Mouse (Mus musculus): ENCODE results near the gene Elovl1. TPM values are rescaled to one million over a fixed set of nuclear protein-coding genes. Genes with fewer than 3 reads are reported as not detected.

Gene Elovl1
- polyA plus RNA-seq, 1 experiment from 2014 or later, result 46.8 TPM

- ATAC-seq (ENCODE audit: low FRiP score), result no peak
- DNase-seq (ENCODE audit: low spot score), result no peak
- H3K36me3 ChIP-seq (ENCODE audit: control insufficient read depth, insufficient read depth, low read length), result 0 out of 2 replicates have a peak, but pooled peaks cover 2% of the 10 kb centered on the region
- H3K4me2 ChIP-seq (replicated peaks; ENCODE audit: low read depth, low read length), result no peak overlapping the region
- no peaks in the 10 kb centered on the region for H3K27me3 ChIP-seq (ENCODE audit: control insufficient read depth, insufficient read depth, low read length)
- H3K9ac ChIP-seq (ENCODE audit: low read depth, low read length), result no peak overlapping the region
- H3K4me1 ChIP-seq (replicated peaks; ENCODE audit: control insufficient read depth, insufficient read depth, low read length), result no peaks in the 10 kb centered on the region
- no peak overlapping the region for H3K4me3 ChIP-seq (ENCODE audit: low read depth, low read length)
- WGBS, result 97% methylated on average over 3 of the region's 3 CpGs
- no peaks in the 10 kb centered on the region for H3K9me3 ChIP-seq (ENCODE audit: control insufficient read depth, low read length)
- H3K27ac ChIP-seq (ENCODE audit: low read depth, low read length), result no peak overlapping the region
These were observed 6.5 kb upstream of the Elovl1 start for GRCm38 (mm10) chr4:118421384-118421783.

GRCm38 (mm10) chr4:118424541-118425160, 3.2 kb upstream of the Elovl1 start:
- H3K4me3 ChIP-seq (ENCODE audit: low read depth, low read length), result no peak overlapping the region
- H3K4me1 ChIP-seq (replicated peaks; ENCODE audit: control insufficient read depth, insufficient read depth, low read length), result peaks cover 3% of the 10 kb centered on the region; the same call in 1 of the 2 replicates
- H3K9ac ChIP-seq (ENCODE audit: low read depth, low read length), result no peak overlapping the region
- WGBS, result 87% methylated on average over 4 of the region's 4 CpGs
- H3K9me3 ChIP-seq (ENCODE audit: control insufficient read depth, low read length), result no peaks in the 10 kb centered on the region
- H3K27me3 ChIP-seq (ENCODE audit: control insufficient read depth, insufficient read depth, low read length), result no peaks in the 10 kb centered on the region
- DNase-seq (ENCODE audit: low spot score), result no peak
- no peak for ATAC-seq (ENCODE audit: low FRiP score)
- H3K36me3 ChIP-seq (ENCODE audit: control insufficient read depth, insufficient read depth, low read length), result 0 out of 2 replicates have a peak, but pooled peaks cover 2% of the 10 kb centered on the region
- no peak overlapping the region for H3K4me2 ChIP-seq (replicated peaks; ENCODE audit: low read depth, low read length)
- H3K27ac ChIP-seq (ENCODE audit: low read depth, low read length), result no peak overlapping the region

DNA sequence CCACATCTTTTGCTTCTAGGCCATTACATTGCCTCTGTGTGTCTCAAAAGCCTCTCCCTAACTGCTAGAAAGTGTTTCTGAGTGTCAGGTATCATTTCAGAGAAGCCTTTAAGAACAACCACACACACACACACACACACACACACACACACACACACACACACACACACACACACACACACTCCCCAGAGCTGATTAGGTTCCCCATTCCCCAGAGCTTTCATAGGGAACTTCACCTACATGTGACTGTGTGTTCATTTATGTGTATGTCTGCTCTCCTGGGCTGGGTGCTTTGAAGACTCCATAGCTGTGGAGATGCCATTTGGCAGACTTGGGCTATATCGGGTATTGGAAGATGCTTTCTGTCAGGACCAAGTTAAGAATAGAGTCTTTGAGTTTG, 2.5 kb upstream of the Elovl1 start:
- Histone ChIP-seq H3K4me3 (ENCODE audit: low read depth, low read length) (no peak overlapping the region), H3K9me3 (ENCODE audit: control insufficient read depth, low read length) (no peaks in the 10 kb centered on the region), H3K4me2 (replicated peaks; ENCODE audit: low read depth, low read length) (no peak overlapping the region), H3K36me3 (ENCODE audit: control insufficient read depth, insufficient read depth, low read length) (0 out of 2 replicates have a peak, but pooled peaks cover 2% of the 10 kb centered on the region), H3K27ac (ENCODE audit: low read depth, low read length) (no peak overlapping the region), H3K9ac (ENCODE audit: low read depth, low read length) (no peak overlapping the region), H3K27me3 (ENCODE audit: control insufficient read depth, insufficient read depth, low read length) (no peaks in the 10 kb centered on the region), H3K4me1 (replicated peaks; ENCODE audit: control insufficient read depth, insufficient read depth, low read length) (peaks cover 4% of the 10 kb centered on the region; the same call in 1 of the 2 replicates)
- 89% methylated on average over 1 of the region's 1 CpGs for WGBS
- ATAC-seq (ENCODE audit: low FRiP score), result no peak
- DNase-seq (ENCODE audit: low spot score), result no peak

- Histone ChIP-seq H3K27ac (ENCODE audit: low read depth, low read length) (peak overlapping the region; percentile 60), H3K27me3 (ENCODE audit: control insufficient read depth, insufficient read depth, low read length) (no peaks in the 10 kb centered on the region), H3K4me2 (replicated peaks; ENCODE audit: low read depth, low read length) (peak overlapping the region; percentile 85), H3K4me1 (replicated peaks; ENCODE audit: control insufficient read depth, insufficient read depth, low read length) (peaks cover 4% of the 10 kb centered on the region; the same call in 1 of the 2 replicates), H3K9me3 (ENCODE audit: control insufficient read depth, low read length) (no peaks in the 10 kb centered on the region), H3K36me3 (ENCODE audit: control insufficient read depth, insufficient read depth, low read length) (0 out of 2 replicates have a peak, but pooled peaks cover 2% of the 10 kb centered on the region), H3K9ac (ENCODE audit: low read depth, low read length) (peak overlapping the region; percentile 74), H3K4me3 (ENCODE audit: low read depth, low read length) (peak overlapping the region; percentile 59)
- no peak for DNase-seq (ENCODE audit: low spot score)
- no peak for ATAC-seq (ENCODE audit: low FRiP score)
- WGBS, result 3% methylated on average over 5 of the region's 5 CpGs
These were observed 502 bp upstream of the Elovl1 start for GRCm38 (mm10) chr4:118427415-118427767.

DNA sequence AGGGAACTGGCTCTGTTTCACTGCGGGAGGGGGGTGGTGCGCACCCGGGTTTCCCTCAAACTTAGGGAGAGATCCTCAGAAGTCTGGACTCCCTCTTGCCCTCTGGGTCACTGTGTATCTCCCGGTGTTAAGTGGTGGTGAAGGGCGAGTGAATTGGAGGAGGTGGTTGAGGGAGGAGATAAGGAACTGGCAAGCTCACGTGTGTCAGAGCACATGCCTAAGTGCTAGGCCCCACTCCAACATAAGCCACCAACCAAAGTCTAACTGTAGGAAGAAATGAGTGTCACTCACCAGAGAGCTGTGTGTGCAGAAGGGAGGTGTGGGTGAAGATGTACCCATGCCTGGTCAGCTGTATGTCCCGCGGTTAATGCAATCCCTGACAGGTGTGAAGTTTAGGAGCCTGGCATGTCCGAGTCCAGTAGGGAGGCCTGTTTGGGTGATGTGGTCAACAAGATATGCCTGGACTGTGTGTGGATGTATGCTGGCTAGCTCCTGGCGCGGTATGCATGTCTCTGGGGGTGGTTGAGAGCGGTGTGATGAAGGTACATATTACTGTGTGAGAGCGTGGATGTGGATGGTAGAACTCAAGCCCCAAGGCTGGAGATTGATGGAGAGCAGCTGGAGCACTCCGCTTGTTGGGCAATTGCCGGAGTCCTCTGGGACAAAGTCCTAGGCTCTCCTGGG, 780 bp downstream of the Elovl1 start:
- ATAC-seq (ENCODE audit: low FRiP score) (peak; percentile 12; the same call in 1 of the 2 replicates), DNase-seq (ENCODE audit: low spot score) (no peak)
- H3K4me2 ChIP-seq (replicated peaks; ENCODE audit: low read depth, low read length), result peak overlapping the region; percentile 85
- H3K4me3 ChIP-seq (ENCODE audit: low read depth, low read length), result peak overlapping the region; percentile 59
- no peaks in the 10 kb centered on the region for H3K27me3 ChIP-seq (ENCODE audit: control insufficient read depth, insufficient read depth, low read length)
- 0 out of 2 replicates have a peak, but pooled peaks cover 7% of the 10 kb centered on the region for H3K36me3 ChIP-seq (ENCODE audit: control insufficient read depth, insufficient read depth, low read length)
- 49% methylated on average over 15 of the region's 15 CpGs for WGBS
- H3K4me1 ChIP-seq (replicated peaks; ENCODE audit: control insufficient read depth, insufficient read depth, low read length), result peaks cover 4% of the 10 kb centered on the region; the same call in 1 of the 2 replicates
- H3K9ac ChIP-seq (ENCODE audit: low read depth, low read length), result peak overlapping the region; percentile 74
- no peaks in the 10 kb centered on the region for H3K9me3 ChIP-seq (ENCODE audit: control insufficient read depth, low read length)
- H3K27ac ChIP-seq (ENCODE audit: low read depth, low read length), result no peak overlapping the region

DNA sequence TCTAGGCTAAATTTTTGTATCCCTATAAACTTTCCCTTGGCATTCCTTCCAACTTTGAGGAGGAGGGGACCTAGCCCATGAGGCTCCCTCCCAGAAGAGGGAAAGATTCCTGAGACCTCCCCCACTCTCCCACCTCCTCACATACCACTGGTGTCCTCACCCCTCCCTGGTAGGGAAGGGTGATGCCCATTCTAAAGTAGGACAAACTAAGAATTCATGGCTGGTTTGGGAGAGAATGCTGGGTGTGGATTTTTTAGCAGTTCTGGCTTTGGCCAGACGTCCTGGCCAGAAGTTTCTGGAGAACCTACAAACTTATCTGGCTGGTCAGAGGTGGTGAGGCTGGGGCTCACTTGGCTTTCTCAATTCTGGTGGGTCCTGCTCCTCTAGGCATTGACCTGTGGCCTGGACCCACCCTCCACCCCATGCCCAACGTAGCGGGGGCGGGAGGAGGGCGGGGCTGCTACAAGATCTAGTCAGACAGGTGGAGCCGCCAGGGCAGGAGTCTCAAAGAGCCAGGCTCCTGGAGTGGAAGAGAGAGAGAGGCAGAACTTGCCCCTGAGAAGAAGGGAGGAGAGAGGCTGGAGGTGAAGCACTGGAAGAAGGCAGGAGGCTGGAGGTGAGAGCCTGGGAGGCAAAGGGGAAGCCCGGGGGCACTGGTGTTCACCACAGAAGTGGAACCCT, 1.5 kb downstream of the Elovl1 start:
- ATAC-seq (ENCODE audit: low FRiP score) (no peak), DNase-seq (ENCODE audit: low spot score) (no peak)
- no peak overlapping the region for H3K27ac ChIP-seq (ENCODE audit: low read depth, low read length)

DNA sequence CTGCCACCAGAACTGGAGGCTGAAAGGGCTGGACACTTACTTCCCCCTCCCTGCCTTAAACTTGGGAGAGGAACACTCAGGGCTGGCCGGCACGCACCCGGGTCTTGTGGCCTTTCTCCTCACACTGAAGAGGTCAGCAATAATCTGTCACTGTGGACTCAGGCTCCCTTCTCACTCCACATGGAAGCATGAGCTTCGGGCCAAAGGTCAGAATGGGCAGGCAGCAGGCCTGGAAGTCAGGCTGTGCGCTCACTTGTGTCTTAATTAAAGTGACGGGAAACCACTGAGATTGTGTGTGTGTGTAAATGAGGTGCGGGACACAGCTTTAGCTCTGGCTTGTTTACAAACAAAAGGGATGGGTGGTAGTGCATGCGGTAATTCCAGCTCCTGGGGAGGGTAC, 4.4 kb downstream of the Elovl1 start:
- H3K36me3 ChIP-seq (ENCODE audit: control insufficient read depth, insufficient read depth, low read length), result 0 out of 2 replicates have a peak, but pooled peaks cover 9% of the 10 kb centered on the region
- WGBS, result 48% methylated on average over 8 of the region's 8 CpGs
- DNase-seq (ENCODE audit: low spot score) (no peak), ATAC-seq (ENCODE audit: low FRiP score) (no peak)
- peaks cover 15% of the 10 kb centered on the region; the same call in 1 of the 2 replicates for H3K4me1 ChIP-seq (replicated peaks; ENCODE audit: control insufficient read depth, insufficient read depth, low read length)
- H3K9me3 ChIP-seq (ENCODE audit: control insufficient read depth, low read length), result no peaks in the 10 kb centered on the region
- H3K27ac ChIP-seq (ENCODE audit: low read depth, low read length), result no peak overlapping the region
- H3K27me3 ChIP-seq (ENCODE audit: control insufficient read depth, insufficient read depth, low read length), result no peaks in the 10 kb centered on the region
- no peak overlapping the region for H3K9ac ChIP-seq (ENCODE audit: low read depth, low read length)
- no peak overlapping the region for H3K4me2 ChIP-seq (replicated peaks; ENCODE audit: low read depth, low read length)
- no peak overlapping the region for H3K4me3 ChIP-seq (ENCODE audit: low read depth, low read length)

More for the DNA sequence above, 1.5 kb downstream of the Elovl1 start:
- Histone ChIP-seq H3K4me3 (ENCODE audit: low read depth, low read length) (no peak overlapping the region), H3K4me2 (replicated peaks; ENCODE audit: low read depth, low read length) (no peak overlapping the region), H3K9ac (ENCODE audit: low read depth, low read length) (no peak overlapping the region), H3K4me1 (replicated peaks; ENCODE audit: control insufficient read depth, insufficient read depth, low read length) (peaks cover 4% of the 10 kb centered on the region; the same call in 1 of the 2 replicates), H3K36me3 (ENCODE audit: control insufficient read depth, insufficient read depth, low read length) (0 out of 2 replicates have a peak, but pooled peaks cover 8% of the 10 kb centered on the region), H3K27me3 (ENCODE audit: control insufficient read depth, insufficient read depth, low read length) (no peaks in the 10 kb centered on the region), H3K9me3 (ENCODE audit: control insufficient read depth, low read length) (no peaks in the 10 kb centered on the region)
- WGBS, result 54% methylated on average over 7 of the region's 7 CpGs

GRCm38 (mm10) chr4:118436820-118437603, 9.1 kb downstream of the Elovl1 start, which contains the start of gene Cdc20:
Gene Cdc20 (minus strand): TSS chr4:118437352.
- peak; percentile 96 for ATAC-seq (ENCODE audit: low FRiP score)
- 0 out of 2 replicates have a peak, but pooled peaks cover 9% of the 10 kb centered on the region for H3K36me3 ChIP-seq (ENCODE audit: control insufficient read depth, insufficient read depth, low read length)
- H3K4me2 ChIP-seq (replicated peaks; ENCODE audit: low read depth, low read length), result peak within 1 kb of the TSS; percentile 92
- under 1% methylated on average over 67 of the region's 67 CpGs for WGBS
- peak within 1 kb of the TSS; percentile 84 for H3K9ac ChIP-seq (ENCODE audit: low read depth, low read length)
- H3K27me3 ChIP-seq (ENCODE audit: control insufficient read depth, insufficient read depth, low read length), result no peaks in the 10 kb centered on the region
- peak; percentile 91 for DNase-seq (ENCODE audit: low spot score)
- no peaks in the 10 kb centered on the region for H3K9me3 ChIP-seq (ENCODE audit: control insufficient read depth, low read length)
- peaks cover 11% of the 10 kb centered on the region; the same call in 1 of the 2 replicates for H3K4me1 ChIP-seq (replicated peaks; ENCODE audit: control insufficient read depth, insufficient read depth, low read length)
- peak within 1 kb of the TSS; percentile 69 for H3K4me3 ChIP-seq (ENCODE audit: low read depth, low read length)
- peak within 1 kb of the TSS; percentile 79 for H3K27ac ChIP-seq (ENCODE audit: low read depth, low read length)

Data from hindbrain, embryonic 11.5 days (tissue).